Mouse (Mus musculus): Measurements from ENCODE around the gene Zfp51. TPM values are rescaled to one million over a fixed set of nuclear protein-coding genes. Genes with fewer than 3 reads are reported as not detected.

The Zfp51 gene
- polyA plus RNA-seq, 1 experiment, result 0.83 TPM

- DNase-seq (ENCODE audit: low read depth, low spot score), result no peak
Observed at GRCm38 (mm10) chr17:21509756-21510155, 59.6 kb downstream of the Zfp51 start.

Other genes with a start within 250 kb of the Zfp51 start
- gene Vmn1r234, start 224.3 kb upstream of the Zfp51 start, polyA plus RNA-seq (2012; rRNA removed), result not detected in 2 replicates
- not detected in 2 replicates for gene Vmn1r235, start 194.0 kb upstream of the Zfp51 start, polyA plus RNA-seq (2012; rRNA removed)
- not detected in 2 replicates for gene Vmn1r236, start 167.4 kb upstream of the Zfp51 start, polyA plus RNA-seq (2012; rRNA removed)
- gene Vmn1r237, start 138.5 kb upstream of the Zfp51 start, polyA plus RNA-seq (2012; rRNA removed), result not detected in 2 replicates
- gene Zfp677, start 66.6 kb upstream of the Zfp51 start, polyA plus RNA-seq (2012; rRNA removed), result 0.15 and 0.19 TPM in 2 replicates
- 1.4 and 1.8 TPM in 2 replicates for gene Zfp54, start 27.1 kb upstream of the Zfp51 start, polyA plus RNA-seq (2012; rRNA removed)
- gene Zfp53, start 38.6 kb downstream of the Zfp51 start, polyA plus RNA-seq (2012; rRNA removed), result 1.9 and 3.8 TPM in 2 replicates
- gene Zfp52, start 85.2 kb downstream of the Zfp51 start, polyA plus RNA-seq (2012; rRNA removed), result 0.32 and 0.36 TPM in 2 replicates
- gene Zfp948, start 116.6 kb downstream of the Zfp51 start, polyA plus RNA-seq (2012; rRNA removed), result 1.4 and 2.4 TPM in 2 replicates
- 0.48 and 0.80 TPM in 2 replicates for gene Zfp983, start 200.2 kb downstream of the Zfp51 start, polyA plus RNA-seq (2012; rRNA removed)
- gene Gm10226, start 241.5 kb downstream of the Zfp51 start, polyA plus RNA-seq (2012; rRNA removed), result not detected in 2 replicates

Data from large intestine, adult 2 months (tissue).